In genomic region chr17:10386548-10386947, GRCm38 (mm10) we compare ENCODE assay signal across 28 mouse cellular contexts.
DNase-seq lines count a peak whose midpoint lies in the region; ATAC-seq lines count a peak whose summit lies in the region.
"Had no signal": no experiment of that assay in that cellular context is flagged by ENCODE, and none has a peak within 500 bp of the region (broad histone marks: within the 10 kb centered on the region; RNA-seq: fewer than 3 reads in every experiment).

No protein-coding gene starts in this region.

- no peak overlapping the region for H3K4me2 ChIP-seq in heart, embryonic 15.5 days
- H3K4me2 ChIP-seq: hindbrain, embryonic 14.5 days; limb, embryonic 15.5 days; liver, embryonic 13.5 days; midbrain, embryonic 12.5 days; neural tube, embryonic 13.5 days; stomach, embryonic 15.5 days had no signal

- ATAC-seq in heart, embryonic 15.5 days (replicated peaks; ENCODE audit: insufficient number of reproducible peaks, insufficient read depth, low FRiP score, low read depth), result no peak
- ATAC-seq: forebrain, embryonic 14.5 days; lung, postnatal 0 days had no signal

- DNase-seq in heart, embryonic 10.5 days (ENCODE audit: low spot score), result no peak
- DNase-seq in heart, postnatal 14 days, result no peak
- DNase-seq in hindbrain, embryonic 10.5 days (ENCODE audit: low spot score), result no peak
- DNase-seq in adrenal gland, postnatal 14 days, result no peak
- DNase-seq: adrenal gland, postnatal 36 days; B cell, adult 2 months; cerebellum, adult 8-10 months; cerebellum, postnatal 25 days; gastrocnemius, postnatal 36 days; kidney, adult 11 months; kidney, postnatal 14 days; layer of hippocampus, adult 9-11 months; liver, embryonic 13.5 days; lung, adult 18-20 months; lung, postnatal 4 days had no signal

- no peaks in the 10 kb centered on the region for H3K36me3 ChIP-seq in heart, embryonic 10.5 days
- no peaks in the 10 kb centered on the region for H3K36me3 ChIP-seq in heart, embryonic 15.5 days
- no peaks in the 10 kb centered on the region for H3K36me3 ChIP-seq in hindbrain, embryonic 10.5 days
- H3K36me3 ChIP-seq: G1E; limb, embryonic 10.5 days; limb, embryonic 15.5 days; liver, embryonic 13.5 days; midbrain, embryonic 12.5 days; neural tube, embryonic 13.5 days; stomach, embryonic 15.5 days had no signal

- H3K4me1 ChIP-seq in heart, embryonic 10.5 days, result peaks cover 44% of the 10 kb centered on the region
- peaks cover 22% of the 10 kb centered on the region for H3K4me1 ChIP-seq in brown adipose tissue, adult 24 weeks (ENCODE audit: control insufficient read depth, insufficient read depth, insufficient read length, low read length)
- H3K4me1 ChIP-seq in heart, embryonic 15.5 days (replicated peaks), result peaks cover 38% of the 10 kb centered on the region
- H3K4me1 ChIP-seq in hindbrain, embryonic 10.5 days (replicated peaks), result peaks cover 29% of the 10 kb centered on the region
- H3K4me1 ChIP-seq: liver, embryonic 13.5 days; stomach, embryonic 15.5 days had no signal

- no peak overlapping the region for H3K4me3 ChIP-seq in heart, embryonic 10.5 days
- no peak overlapping the region for H3K4me3 ChIP-seq in brown adipose tissue, adult 24 weeks (ENCODE audit: insufficient read depth, low read depth, low read length)
- H3K4me3 ChIP-seq in heart, embryonic 15.5 days, result no peak overlapping the region
- H3K4me3 ChIP-seq in hindbrain, embryonic 10.5 days, result no peak overlapping the region
- H3K4me3 ChIP-seq: limb, embryonic 10.5 days; limb, embryonic 15.5 days; liver, embryonic 13.5 days; megakaryocyte, embryonic 14.5 days; midbrain, embryonic 12.5 days; neural tube, embryonic 13.5 days; stomach, embryonic 15.5 days had no signal

- peak overlapping the region; percentile 81 for H3K27ac ChIP-seq in heart, embryonic 10.5 days
- H3K27ac ChIP-seq in brown adipose tissue, adult 24 weeks (replicated peaks; ENCODE audit: low read depth, low read length), result 0 out of 2 replicates have a peak overlapping the region, but pooled peaks have one; percentile 24
- H3K27ac ChIP-seq in heart, embryonic 15.5 days, result peak overlapping the region; percentile 41
- no peak overlapping the region for H3K27ac ChIP-seq in hindbrain, embryonic 10.5 days
- H3K27ac ChIP-seq: hindbrain, embryonic 14.5 days; limb, embryonic 10.5 days; limb, embryonic 15.5 days; liver, embryonic 13.5 days; midbrain, embryonic 12.5 days; neural tube, embryonic 13.5 days; stomach, embryonic 15.5 days had no signal

- intact Hi-C loops in heart, postnatal 14 days (cut with DNase I), result no loop called here

- no peak overlapping the region for H3K9ac ChIP-seq in heart, embryonic 15.5 days
- H3K9ac ChIP-seq: hindbrain, embryonic 14.5 days; limb, embryonic 15.5 days; liver, embryonic 13.5 days; midbrain, embryonic 12.5 days; neural tube, embryonic 13.5 days; stomach, embryonic 15.5 days had no signal

- H3K9me3 ChIP-seq in heart, embryonic 10.5 days, result no peaks in the 10 kb centered on the region
- H3K9me3 ChIP-seq in heart, embryonic 15.5 days (replicated peaks), result no peaks in the 10 kb centered on the region
- H3K9me3 ChIP-seq in hindbrain, embryonic 10.5 days, result no peaks in the 10 kb centered on the region
- H3K9me3 ChIP-seq: G1E; limb, embryonic 10.5 days; limb, embryonic 15.5 days; liver, embryonic 13.5 days; midbrain, embryonic 12.5 days; neural tube, embryonic 13.5 days; stomach, embryonic 15.5 days had no signal

- H3K27me3 ChIP-seq in heart, embryonic 10.5 days (ENCODE audit: insufficient read depth, poor library complexity, severe bottlenecking), result no peaks in the 10 kb centered on the region
- no peaks in the 10 kb centered on the region for H3K27me3 ChIP-seq in heart, embryonic 15.5 days
- no peaks in the 10 kb centered on the region for H3K27me3 ChIP-seq in hindbrain, embryonic 10.5 days (ENCODE audit: insufficient read depth, poor library complexity, severe bottlenecking)
- H3K27me3 ChIP-seq: CH12.LX; limb, embryonic 15.5 days; liver, embryonic 13.5 days; neural tube, embryonic 13.5 days; stomach, embryonic 15.5 days had no signal

- 41% methylated on average over 6 of the region's 6 CpGs for WGBS in heart, embryonic 10.5 days
- 26% methylated on average over 6 of the region's 6 CpGs for WGBS in heart, embryonic 15.5 days
- 79% methylated on average over 6 of the region's 6 CpGs for WGBS in hindbrain, embryonic 10.5 days
